Mouse (Mus musculus) midbrain, postnatal 0 days (tissue): ENCODE measurements at regions not wholly inside any gene's neighbourhood (a gene's known extent, or its start where the extent isn't known, plus 50 kb on each side); places are given as distances from the start of the nearest gene placed in this dataset.

Experiments used
- ATAC-seq: fragments of 200-750 bp; cut with Nextera tagmentation; 2 replicates; pipeline ENCODE4 v1.8.0; 2017; ENCODE audit warnings: moderate number of reproducible peaks, mild to moderate bottlenecking, moderate TSS enrichment, moderate library complexity; ENCODE audit not compliant: low FRiP score
- DNase-seq: peaks from one replicate; pipeline ENCODE4 v3.0.0-alpha.2; 2015; ENCODE audit warnings: low spot score
- H3K27ac ChIP-seq: fragments of 300-500 bp; sonication (generic); 2 replicates; pipeline ENCODE4 v1.5.1; 2014; ENCODE audit warnings: low read depth, mild to moderate bottlenecking, low read length, mixed read lengths
- H3K27me3 ChIP-seq: fragments of 300-500 bp; sonication (generic); 2 replicates; pipeline ENCODE4 v1.6.1; 2014; ENCODE audit warnings: low read length, control low read depth, mixed read lengths; ENCODE audit not compliant: insufficient read depth
- H3K36me3 ChIP-seq: fragments of 300-500 bp; sonication (generic); 2 replicates; pipeline ENCODE4 v1.6.1; 2014; ENCODE audit warnings: low read length, control low read depth, mixed read lengths; ENCODE audit not compliant: insufficient read depth
- H3K4me1 ChIP-seq: fragments of 300-500 bp; sonication (generic); 2 replicates; pipeline ENCODE4 v1.6.1; 2014; ENCODE audit warnings: mild to moderate bottlenecking, control low read depth, antibody characterized with exemption, low read length, mixed read lengths; ENCODE audit not compliant: insufficient read depth
- H3K4me2 ChIP-seq: fragments of 300-500 bp; sonication (generic); 2 replicates; pipeline ENCODE4 v1.6.1; 2014; ENCODE audit warnings: low read depth, mild to moderate bottlenecking, low read length, mixed read lengths; ENCODE audit not compliant: poor library complexity, severe bottlenecking
- H3K4me3 ChIP-seq: fragments of 300-500 bp; sonication (generic); 2 replicates; pipeline ENCODE4 v1.5.1; 2014; ENCODE audit warnings: low read depth, mild to moderate bottlenecking, low read length, moderate library complexity
- H3K9ac ChIP-seq: fragments of 300-500 bp; sonication (generic); replicated peaks from 2 replicates; pipeline ENCODE4 v1.6.1; 2014; ENCODE audit warnings: mild to moderate bottlenecking, low read length, moderate library complexity, mixed read lengths; ENCODE audit not compliant: poor library complexity, severe bottlenecking
- H3K9me3 ChIP-seq: fragments of 300-500 bp; sonication (generic); 2 replicates; pipeline ENCODE4 v1.6.1; 2016; ENCODE audit warnings: low read length, control low read depth
- CTCF ChIP-seq: IDR thresholded peaks from 2 replicates; pipeline ENCODE4 v1.5.1; 2016; ENCODE audit warnings: antibody characterized with exemption, mild to moderate bottlenecking
- WGBS: fragments of 180-500 bp; shearing (Covaris S2); extraction: QIAGEN DNeasy Blood & Tissue Kit; methylation state at CpG from one replicate; pipeline ENCODE4 v1.1.7; 2014; 5-methylcytosine and 5-hydroxymethylcytosine counted together

DNA sequence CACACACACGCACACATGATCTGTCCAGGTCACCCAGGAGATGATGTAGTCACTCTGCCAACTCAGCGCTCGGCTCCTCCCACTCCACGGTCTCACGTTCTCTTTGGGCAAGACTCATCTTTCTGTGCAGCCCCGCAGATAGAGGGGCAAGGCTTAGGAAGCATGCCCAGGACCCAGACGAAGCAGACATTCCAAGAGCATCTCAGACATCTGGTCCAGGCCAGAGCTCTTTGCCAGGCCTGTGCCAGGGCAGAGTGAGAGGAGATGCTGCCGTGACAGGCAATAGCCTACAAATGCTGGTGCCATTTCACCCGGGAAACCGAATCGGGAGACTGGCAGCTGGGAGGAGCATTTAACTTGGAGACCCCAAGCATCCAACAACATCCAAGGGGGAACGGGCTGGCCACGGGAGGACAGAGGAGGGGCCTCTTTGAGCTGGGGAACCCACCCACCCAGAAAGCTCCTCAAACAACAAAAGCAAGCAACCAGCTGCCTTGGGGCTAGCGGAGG, 133.2 kb downstream of the 3100002H09Rik start:
- H3K4me3 ChIP-seq: no peak overlapping the region
- H3K9me3 ChIP-seq: no peaks in the 10 kb centered on the region
- peaks cover 3% of the 10 kb centered on the region; the same call in 1 of the 2 replicates for H3K27me3 ChIP-seq
- ATAC-seq (peak; percentile 56; the same call in 1 of the 2 replicates), DNase-seq (peak; percentile 66)
- H3K4me1 ChIP-seq: peaks cover 10% of the 10 kb centered on the region; the same call in 1 of the 2 replicates
- no peaks in the 10 kb centered on the region for H3K36me3 ChIP-seq
- 14% methylated on average over 14 of the region's 14 CpGs for WGBS
- peak overlapping the region; percentile 43 for H3K4me2 ChIP-seq
- H3K9ac ChIP-seq: peak overlapping the region; percentile 33; the same call in 1 of the 2 replicates
- no peak for TF ChIP-seq CTCF
- no peak overlapping the region for H3K27ac ChIP-seq

DNA sequence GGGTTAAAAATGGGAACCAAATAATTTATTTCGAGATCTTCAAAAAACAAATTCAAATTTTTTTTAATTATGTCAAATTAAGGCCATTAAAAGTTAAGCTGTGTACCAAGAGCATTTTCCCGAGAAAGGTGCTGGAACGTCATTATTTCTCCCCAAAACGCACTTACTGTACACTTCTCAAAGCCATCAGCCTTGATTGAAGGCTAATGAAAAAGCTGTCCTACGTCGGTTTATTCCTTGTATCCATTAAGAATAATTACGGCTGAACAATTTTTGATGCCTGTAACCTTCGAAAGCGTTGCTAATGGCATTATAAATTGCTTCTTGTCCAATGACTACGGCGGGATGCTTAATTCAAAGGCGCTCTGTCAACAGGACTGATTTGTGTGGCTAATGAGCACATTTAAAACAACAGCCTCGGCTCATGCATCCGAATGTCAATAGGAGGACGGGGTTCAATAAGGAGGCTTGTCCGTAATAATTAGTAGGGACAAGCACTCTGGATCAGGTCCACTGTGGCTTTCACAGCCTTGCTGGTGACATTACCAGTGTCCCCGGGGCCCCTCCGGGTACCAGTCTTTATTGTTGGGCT, 145.3 kb downstream of the 3100002H09Rik start:
- H3K4me2 ChIP-seq: no peak overlapping the region
- no peak for DNase-seq
- no peaks in the 10 kb centered on the region for H3K4me1 ChIP-seq
- H3K27me3 ChIP-seq: peaks cover 3% of the 10 kb centered on the region
- no peaks in the 10 kb centered on the region for H3K9me3 ChIP-seq
- no peak overlapping the region for H3K4me3 ChIP-seq
- H3K36me3 ChIP-seq: no peaks in the 10 kb centered on the region
- 45% methylated on average over 18 of the region's 18 CpGs for WGBS
- no peak for TF ChIP-seq CTCF
- H3K27ac ChIP-seq: no peak overlapping the region
- ATAC-seq: no peak
- H3K9ac ChIP-seq: no peak overlapping the region

DNA sequence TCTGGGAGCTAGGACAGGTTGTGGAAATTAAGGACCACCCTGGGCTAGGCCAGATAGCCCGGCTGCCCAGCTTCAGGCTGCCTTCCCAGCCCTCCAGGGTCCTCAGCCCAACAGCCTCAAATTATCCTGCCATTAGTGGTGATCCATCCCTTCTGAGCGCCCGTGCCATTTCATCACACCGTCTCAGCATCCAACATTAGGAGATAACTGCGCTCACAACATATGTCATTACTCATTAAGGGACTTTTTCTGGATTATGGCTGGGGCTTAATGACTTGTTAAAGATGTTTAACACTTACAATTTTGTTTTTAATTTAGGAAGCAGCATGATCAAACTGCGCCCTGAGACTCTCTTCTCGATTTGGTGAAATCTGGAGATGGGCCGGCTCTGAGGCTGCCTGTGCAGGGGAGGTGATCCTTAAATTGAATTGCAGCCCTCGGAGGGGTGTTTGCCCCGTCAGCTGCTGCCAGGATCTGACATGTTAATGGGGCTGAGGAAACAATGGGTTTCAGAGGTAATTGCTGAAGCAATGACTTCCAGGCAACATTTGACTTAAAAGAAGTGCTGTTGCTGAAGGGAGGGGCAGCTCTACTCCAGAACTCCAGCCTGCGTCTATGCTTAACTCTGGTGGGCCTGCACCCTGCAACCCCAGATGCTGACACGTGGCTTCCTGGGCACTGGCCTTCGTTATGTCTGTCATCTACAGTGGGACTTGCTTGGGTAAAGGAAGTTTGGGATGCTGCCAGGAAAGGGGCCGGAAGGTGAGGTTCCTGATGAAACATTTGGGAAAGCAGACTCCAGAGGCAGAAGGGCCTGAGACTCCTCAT, 154.9 kb downstream of the 3100002H09Rik start:
- no peak overlapping the region for H3K27ac ChIP-seq
- ATAC-seq (no peak), DNase-seq (peak; percentile 58)
- H3K4me3 ChIP-seq: no peak overlapping the region
- no peak for TF ChIP-seq CTCF
- no peaks in the 10 kb centered on the region for H3K9me3 ChIP-seq
- no peaks in the 10 kb centered on the region for H3K36me3 ChIP-seq
- no peak overlapping the region for H3K9ac ChIP-seq
- H3K27me3 ChIP-seq: peaks cover 4% of the 10 kb centered on the region; the same call in 1 of the 2 replicates
- 46% methylated on average over 14 of the region's 14 CpGs for WGBS
- H3K4me2 ChIP-seq: no peak overlapping the region
- H3K4me1 ChIP-seq: no peaks in the 10 kb centered on the region

DNA sequence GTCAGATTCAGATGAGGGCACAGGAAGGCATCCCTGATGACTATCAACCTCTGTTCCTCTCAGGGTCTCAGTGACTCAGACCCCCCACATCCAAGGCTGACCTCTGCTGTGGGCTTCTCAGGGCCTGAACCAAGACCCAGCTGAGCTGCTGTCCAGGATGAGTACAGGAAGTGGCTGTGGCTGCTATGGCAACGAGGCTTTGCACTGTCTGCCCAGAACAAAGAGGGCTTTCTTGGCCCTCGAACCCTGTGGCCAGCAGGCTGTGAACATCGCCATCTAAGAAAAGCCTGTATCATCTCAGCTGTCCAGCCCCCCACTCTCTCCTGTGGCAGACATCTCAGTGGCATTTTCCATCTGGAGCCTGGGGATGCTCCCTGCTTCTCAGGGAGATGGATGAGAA, 159.5 kb downstream of the 3100002H09Rik start:
- Histone ChIP-seq H3K27ac (no peak overlapping the region), H3K9ac (no peak overlapping the region), H3K4me2 (no peak overlapping the region), H3K4me1 (no peaks in the 10 kb centered on the region), H3K9me3 (no peaks in the 10 kb centered on the region), H3K4me3 (no peak overlapping the region), H3K27me3 (no peaks in the 10 kb centered on the region), H3K36me3 (no peaks in the 10 kb centered on the region)
- DNase-seq (peak; percentile 74), ATAC-seq (peak; percentile 72; the same call in 1 of the 2 replicates)
- TF ChIP-seq CTCF: no peak
- 16% methylated on average over 3 of the region's 3 CpGs for WGBS

DNA sequence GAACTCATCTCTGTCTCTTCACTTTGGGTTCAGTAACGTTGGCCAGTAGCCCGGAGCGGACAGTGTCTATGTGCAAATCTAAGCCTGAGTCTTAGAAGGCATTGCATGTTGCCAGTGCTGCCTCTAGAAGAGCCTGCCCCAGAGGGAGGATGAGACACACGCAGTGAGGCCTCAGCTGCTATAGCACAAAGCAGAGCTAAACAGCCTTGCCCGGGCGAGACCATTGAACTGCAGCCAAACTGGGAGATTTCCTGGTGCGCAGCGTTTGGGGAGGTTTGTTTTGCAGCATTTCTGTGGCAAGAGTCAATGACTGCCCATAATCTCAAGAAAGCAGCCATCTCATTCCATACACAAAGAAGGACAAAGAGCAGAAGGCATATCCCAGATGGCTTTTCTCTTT, 164.0 kb downstream of the 3100002H09Rik start:
- Histone ChIP-seq H3K27ac (no peak overlapping the region), H3K4me1 (no peaks in the 10 kb centered on the region), H3K9me3 (no peaks in the 10 kb centered on the region), H3K4me2 (no peak overlapping the region), H3K4me3 (no peak overlapping the region), H3K36me3 (no peaks in the 10 kb centered on the region), H3K27me3 (peaks cover 7% of the 10 kb centered on the region), H3K9ac (no peak overlapping the region)
- peak; percentile 73 for DNase-seq
- no peak for TF ChIP-seq CTCF
- WGBS: 44% methylated on average over 8 of the region's 8 CpGs
- no peak for ATAC-seq

DNA sequence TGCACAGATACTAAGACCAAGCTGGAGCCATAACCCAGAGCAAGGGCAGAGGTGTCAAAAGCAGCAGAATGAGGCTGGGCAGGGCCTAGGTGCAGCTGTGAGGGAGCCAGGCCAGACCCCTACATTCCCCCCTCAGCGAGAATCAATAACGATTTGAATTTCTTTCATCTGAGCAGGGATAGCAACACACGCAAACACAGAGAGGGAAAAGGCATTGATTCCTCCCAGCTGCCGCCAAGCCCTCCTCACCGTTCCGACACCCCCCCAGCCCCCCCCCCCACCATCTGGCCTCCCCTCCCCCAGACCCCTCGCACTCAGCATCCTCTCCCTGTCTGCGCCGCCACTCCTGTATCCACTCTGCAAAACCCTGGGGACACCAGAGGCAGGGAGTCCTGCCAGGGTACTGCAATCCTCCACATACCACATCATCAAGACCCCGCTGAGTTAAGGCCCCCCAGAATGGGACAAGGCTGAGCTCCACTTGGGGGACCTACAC, 166.9 kb downstream of the 3100002H09Rik start:
- Histone ChIP-seq H3K27me3 (peaks cover 7% of the 10 kb centered on the region), H3K4me3 (no peak overlapping the region), H3K4me1 (no peaks in the 10 kb centered on the region), H3K27ac (no peak overlapping the region), H3K9ac (no peak overlapping the region), H3K36me3 (no peaks in the 10 kb centered on the region), H3K4me2 (peak overlapping the region; percentile 21), H3K9me3 (no peaks in the 10 kb centered on the region)
- no peak for TF ChIP-seq CTCF
- ATAC-seq (peak; percentile 38; the same call in 1 of the 2 replicates), DNase-seq (no peak)
- 10% methylated on average over 9 of the region's 10 CpGs for WGBS
